Mouse (Mus musculus) CH12.LX (cell line): ENCODE measurements around the gene Cfdp1. TPM values are rescaled to one million over a fixed set of nuclear protein-coding genes. Genes with fewer than 3 reads are reported as not detected.

Experiments used
- DNase-seq: peaks from one replicate; pipeline ENCODE4 v3.0.0-alpha.2; 2013; ENCODE audit errors: extremely low read depth
- H3K27ac ChIP-seq: 2 replicates; pipeline ENCODE4 v1.5.1; 2012; ENCODE audit warnings: low read depth, mild to moderate bottlenecking, control low read depth, moderate library complexity; ENCODE audit not compliant: insufficient read depth
- H3K27me3 ChIP-seq: replicated peaks from 2 replicates; pipeline ENCODE3; 2012; ENCODE audit warnings: inconsistent platforms
- H3K36me3 ChIP-seq, 2 experiments: replicated peaks in 1 of 2; 2 replicates each; pipeline versions ENCODE3 to v1.6.1; 2012; ENCODE audit warnings: inconsistent platforms in 1 of 2, low read length in 1 of 2, mild to moderate bottlenecking in 1 of 2, mixed read lengths in 1 of 2, moderate library complexity in 1 of 2; ENCODE audit not compliant: control insufficient read depth in 1 of 2, insufficient read depth in 1 of 2
- H3K4me1 ChIP-seq, 2 experiments: 2 replicates each; pipeline ENCODE4 v1.6.1; 2012; ENCODE audit warnings: inconsistent platforms in 1 of 2, moderate library complexity in 1 of 2; ENCODE audit not compliant: insufficient read depth in 2 of 2, control insufficient read depth in 1 of 2
- H3K4me2 ChIP-seq: 2 replicates; pipeline ENCODE4 v1.6.1; 2012; ENCODE audit warnings: low read depth, mild to moderate bottlenecking, control low read depth; ENCODE audit not compliant: poor library complexity, insufficient read depth, severe bottlenecking
- H3K4me3 ChIP-seq, 3 experiments: fragments of 150-350 bp in 1 of 3; sonication (generic) in 1 of 3; replicated peaks in 1 of 3; 2 replicates each; pipeline versions ENCODE3 to v1.5.1; 2011 to 2012; ENCODE audit warnings: low read depth in 2 of 3, low read length in 2 of 3, mild to moderate bottlenecking in 2 of 3, moderate library complexity in 2 of 3, control low read depth in 1 of 3, improper control_type of control experiment in 1 of 3, inconsistent platforms in 1 of 3, mixed read lengths in 1 of 3; ENCODE audit not compliant: poor library complexity in 1 of 3
- H3K79me2 ChIP-seq: replicated peaks from 2 replicates; pipeline ENCODE4 v1.6.1; 2012; ENCODE audit warnings: mild to moderate bottlenecking, moderate library complexity; ENCODE audit not compliant: control insufficient read depth, poor library complexity, insufficient read depth, severe bottlenecking; ENCODE audit errors: extremely low read depth
- H3K9ac ChIP-seq: 2 replicates; pipeline ENCODE4 v1.6.1; 2012; ENCODE audit warnings: low read depth, mild to moderate bottlenecking, control low read depth, moderate library complexity; ENCODE audit not compliant: insufficient read depth
- H3K9me3 ChIP-seq: replicated peaks from 2 replicates; pipeline ENCODE3; 2012; ENCODE audit warnings: low read length, inconsistent platforms, mixed read lengths
- CTCF ChIP-seq, 2 experiments: IDR thresholded peaks in 1 of 2; conservative IDR thresholded peaks in 1 of 2; 2 replicates each; pipeline ENCODE4 v1.5.1; 2011 to 2012; ENCODE audit warnings: low read depth in 2 of 2, low read length in 2 of 2, improper control_type of control experiment in 1 of 2, inconsistent platforms in 1 of 2, mild to moderate bottlenecking in 1 of 2, moderate library complexity in 1 of 2
- E2F4 ChIP-seq: IDR thresholded peaks from 2 replicates; pipeline ENCODE4 v1.6.1; 2011; ENCODE audit warnings: low read depth, low read length, improper control_type of control experiment; ENCODE audit not compliant: insufficient replicate concordance
- ELF1 ChIP-seq: IDR thresholded peaks from 2 replicates; pipeline ENCODE4 v1.6.1; 2014; ENCODE audit warnings: low read depth, mild to moderate bottlenecking, inconsistent platforms, low read length, improper control_type of control experiment
- ETS1 ChIP-seq: conservative IDR thresholded peaks from 2 replicates; pipeline ENCODE4 v1.6.1; 2012; ENCODE audit warnings: low read depth, mild to moderate bottlenecking, inconsistent platforms, low read length, improper control_type of control experiment, moderate library complexity
- GABPA ChIP-seq: IDR thresholded peaks from 2 replicates; pipeline ENCODE4 v1.6.1; 2012; ENCODE audit warnings: low read depth, low read length, improper control_type of control experiment, inconsistent platforms; ENCODE audit not compliant: insufficient replicate concordance
- HCFC1 ChIP-seq: IDR thresholded peaks from 2 replicates; pipeline ENCODE4 v1.6.1; 2012; ENCODE audit warnings: low read depth, mild to moderate bottlenecking, inconsistent platforms, low read length, improper control_type of control experiment
- IRF4 ChIP-seq: IDR thresholded peaks from 2 replicates; pipeline ENCODE4 v1.6.1; 2014; ENCODE audit warnings: low read depth, mild to moderate bottlenecking, inconsistent platforms, low read length, improper control_type of control experiment
- KAT2A ChIP-seq: IDR thresholded peaks from 2 replicates; pipeline ENCODE4 v1.6.1; 2012; ENCODE audit warnings: low read length, improper control_type of control experiment, inconsistent platforms; ENCODE audit not compliant: insufficient replicate concordance
- MAX ChIP-seq: IDR thresholded peaks from 2 replicates; pipeline ENCODE4 v1.6.1; 2011; ENCODE audit warnings: low read length, improper control_type of control experiment
- MEF2A ChIP-seq: IDR thresholded peaks from 2 replicates; pipeline ENCODE4 v1.6.1; 2014; ENCODE audit warnings: low read depth, mild to moderate bottlenecking, inconsistent platforms, low read length, improper control_type of control experiment, borderline replicate concordance
- MXI1 ChIP-seq: IDR thresholded peaks from 2 replicates; pipeline ENCODE4 v1.6.1; 2011; ENCODE audit warnings: mild to moderate bottlenecking, low read depth, low read length, improper control_type of control experiment
- NELFE ChIP-seq: IDR thresholded peaks from 2 replicates; pipeline ENCODE4 v1.6.1; 2011; ENCODE audit warnings: low read depth, low read length, improper control_type of control experiment
- PAX5 ChIP-seq: IDR thresholded peaks from 2 replicates; pipeline ENCODE4 v1.6.1; 2012; ENCODE audit warnings: low read length, inconsistent platforms, mixed read lengths
- RAD21 ChIP-seq: IDR thresholded peaks from 2 replicates; pipeline ENCODE4 v1.6.1; 2011; ENCODE audit warnings: low read depth, mild to moderate bottlenecking, low read length, improper control_type of control experiment, moderate library complexity
- SMC3 ChIP-seq: IDR thresholded peaks from 2 replicates; pipeline ENCODE4 v1.6.1; 2011; ENCODE audit warnings: low read depth, low read length, improper control_type of control experiment
- TBP ChIP-seq: conservative IDR thresholded peaks from 2 replicates; pipeline ENCODE4 v1.6.1; 2011; ENCODE audit warnings: low read depth, low read length, improper control_type of control experiment
- TCF12 ChIP-seq: IDR thresholded peaks from 2 replicates; pipeline ENCODE4 v1.6.1; 2014; ENCODE audit warnings: low read depth, mild to moderate bottlenecking, inconsistent platforms, low read length, improper control_type of control experiment
- USF1 ChIP-seq: IDR thresholded peaks from 2 replicates; pipeline ENCODE4 v1.6.1; 2014; ENCODE audit warnings: low read depth, mild to moderate bottlenecking, inconsistent platforms, low read length, improper control_type of control experiment
- ZC3H11A ChIP-seq: IDR thresholded peaks from 2 replicates; pipeline ENCODE4 v1.6.1; 2012; ENCODE audit warnings: low read depth, mild to moderate bottlenecking, inconsistent platforms, low read length, improper control_type of control experiment
- ZMIZ1 ChIP-seq: IDR thresholded peaks from 2 replicates; pipeline ENCODE4 v1.6.1; 2012; ENCODE audit warnings: low read depth, mild to moderate bottlenecking, inconsistent platforms, low read length, improper control_type of control experiment
- dilution Hi-C: fragments of 300-500 bp; cut with MboI; formaldehyde crosslinking; loops from 2 replicates; pipeline ENCODE4 v1.14.3; 2020; ENCODE audit warnings: low sequenced_read_pairs; ENCODE audit not compliant: extremely low pct_unique_long_range_greater_than_20kb, extremely low pct_ligation_motif_present
- in situ Hi-C: fragments of 300-500 bp; cut with MboI; formaldehyde crosslinking; loops from 3 replicates; pipeline ENCODE4 v1.14.3; 2019; ENCODE audit warnings: low sequenced_read_pairs, low pct_ligation_motif_present, low pct_unique_long_range_greater_than_20kb, mixed read lengths
- polyA plus RNA-seq: library from polyadenylated mRNA; unstranded; fragments of >175 nt; gene quantifications from 2 replicates; pipeline ENCODE4 v1.2.1, GENCODE M21; 2012; ENCODE audit warnings: low read depth; ENCODE audit not compliant: insufficient read length
- total RNA-seq, 2 experiments: library from RNA; depleted of rRNA; stranded (reverse); fragments of 300-350 nt in 1 of 2; fragments of >200 nt in 1 of 2; gene quantifications; 2 replicates each; pipeline ENCODE4 v1.2.3; 2012 to 2014

Cfdp1 gene
- total and polyA plus RNA-seq, 3 experiments: 113 to 210 (median 169) TPM

GRCm38 (mm10) chr8:111773057-111773456 lies 81.0 kb downstream of the Cfdp1 start:
- dilution Hi-C loops (no loop called here), in situ Hi-C loops (loop anchor here (10.0 kb wide), 1 partner anchor 52 kb away; no protein-coding TSS in a partner anchor)
- H3K4me2 ChIP-seq: no peak overlapping the region
- H3K4me1 ChIP-seq: peaks cover 0 to 20% of the 10 kb centered on the region in 2 experiments; a peak in 2 of 4 replicates
- no peak overlapping the region for H3K4me3 ChIP-seq
- TF ChIP-seq HCFC1 (no peak), SMC3 (no peak), MAX (no peak), MXI1 (no peak), RAD21 (no peak)
- no peaks in the 10 kb centered on the region for H3K79me2 ChIP-seq
- DNase-seq: no peak
- no peak overlapping the region for H3K27ac ChIP-seq
- no peak overlapping the region for H3K9ac ChIP-seq
- peaks cover 26 to 77% of the 10 kb centered on the region in 2 experiments for H3K36me3 ChIP-seq
- no peaks in the 10 kb centered on the region for H3K9me3 ChIP-seq
- H3K27me3 ChIP-seq: no peaks in the 10 kb centered on the region

DNA sequence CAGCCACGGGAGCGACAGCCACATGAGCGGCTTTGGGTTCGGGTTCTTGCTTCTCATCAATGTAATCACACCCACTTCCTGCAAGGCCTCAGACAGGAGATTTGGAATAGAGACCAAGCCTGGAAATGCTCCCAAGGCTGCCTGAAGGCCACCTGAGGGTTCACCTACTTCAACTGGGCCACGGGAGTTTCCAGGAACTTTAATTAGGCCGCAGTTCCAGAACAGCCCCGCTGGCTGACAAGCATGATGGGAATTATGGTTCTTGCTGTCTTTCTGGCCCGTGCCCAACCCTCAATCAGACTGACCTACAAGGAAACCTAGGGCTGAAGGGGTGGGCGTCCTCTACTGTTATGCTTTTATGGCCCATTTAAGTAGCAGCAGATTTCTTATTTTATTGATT lies 82.0 kb downstream of the Cfdp1 start:
- dilution Hi-C loops: no loop called here
- Histone ChIP-seq H3K79me2 (no peaks in the 10 kb centered on the region), H3K4me3 (no peak overlapping the region), H3K9me3 (no peaks in the 10 kb centered on the region), H3K4me2 (no peak overlapping the region), H3K27me3 (no peaks in the 10 kb centered on the region), H3K27ac (no peak overlapping the region), H3K9ac (no peak overlapping the region), H3K36me3 (peaks cover 34 to 81% of the 10 kb centered on the region in 2 experiments), H3K4me1 (peaks cover 0 to 20% of the 10 kb centered on the region in 2 experiments; a peak in 2 of 4 replicates)
- TF ChIP-seq ZC3H11A: no peak
- TF ChIP-seq NELFE: no peak
- TF ChIP-seq ETS1: no peak
- no peak for TF ChIP-seq IRF4
- no peak for TF ChIP-seq TBP
- no peak for TF ChIP-seq ELF1
- TF ChIP-seq USF1: no peak
- no peak for TF ChIP-seq TCF12
- no peak for TF ChIP-seq KAT2A
- TF ChIP-seq E2F4: no peak
- TF ChIP-seq ZMIZ1: no peak
- TF ChIP-seq MEF2A: no peak
- TF ChIP-seq CTCF (conservative IDR thresholded peaks at IDR 0.05 in 1 of 2, IDR thresholded peaks at IDR 0.05 in 1 of 2; ENCODE audit: low read depth in 2 of 2, low read length in 2 of 2): no peak
- no peak for TF ChIP-seq GABPA
- no peak for TF ChIP-seq PAX5
- no peak for DNase-seq
- in situ Hi-C loops: loop anchor here (10.0 kb wide), 1 partner anchor 53 kb away; no protein-coding TSS in a partner anchor
